In the genomic region with DNA sequence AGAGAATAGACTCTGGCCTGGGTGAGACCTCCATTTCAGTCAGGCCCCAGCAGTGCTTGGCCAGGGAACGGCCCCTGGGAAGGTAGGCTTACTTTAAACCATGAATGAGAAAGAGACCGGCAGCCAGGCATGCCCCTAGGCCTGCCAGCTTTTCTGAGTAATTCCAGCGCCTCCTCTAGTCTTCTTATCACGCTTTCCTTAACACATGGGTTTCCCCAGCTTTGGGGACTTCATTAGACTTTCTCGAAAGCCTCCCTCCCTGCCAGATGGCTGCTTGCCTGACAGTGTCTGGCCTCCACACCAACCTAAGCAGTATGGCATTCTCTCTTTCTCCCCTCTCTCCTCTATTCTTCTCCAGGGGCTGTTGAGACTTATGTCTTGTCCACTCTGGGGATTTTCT, we compare ENCODE assay signal across 30 mouse cellular contexts. TPM values are rescaled to one million over a fixed set of nuclear protein-coding genes. Genes with fewer than 3 reads are reported as not detected.
A peak's percentile ranks its signal among the peaks of the same experiment; 100 is the strongest.
DNase-seq lines count a peak whose midpoint lies in the region; ATAC-seq lines count a peak whose summit lies in the region.
"Had no signal": no experiment of that assay in that cellular context is flagged by ENCODE, and none has a peak within 500 bp of the region (broad histone marks: within the 10 kb centered on the region; RNA-seq: fewer than 3 reads in every experiment).

No protein-coding gene starts in this region.

- intact Hi-C loops in heart, postnatal 10 days (cut with DNase I) = no loop called here

- no peaks in the 10 kb centered on the region for H3K4me1 ChIP-seq in midbrain, embryonic 14.5 days (ENCODE audit: control insufficient read depth, insufficient read depth, low read length)
- no peaks in the 10 kb centered on the region for H3K4me1 ChIP-seq in midbrain, embryonic 10.5 days
- peaks cover 5% of the 10 kb centered on the region for H3K4me1 ChIP-seq in forebrain, embryonic 16.5 days (replicated peaks; ENCODE audit: control insufficient read depth, insufficient read depth, low read length)
- H3K4me1 ChIP-seq: heart, embryonic 15.5 days; hindbrain, embryonic 10.5 days; intestine, embryonic 15.5 days; limb, embryonic 12.5 days; liver, embryonic 15.5 days had no signal

- no peak overlapping the region for H3K4me2 ChIP-seq in midbrain, embryonic 14.5 days (ENCODE audit: low read length)
- H3K4me2 ChIP-seq in forebrain, embryonic 16.5 days (ENCODE audit: low read length) = no peak overlapping the region
- H3K4me2 ChIP-seq: heart, embryonic 15.5 days; intestine, embryonic 15.5 days; limb, embryonic 12.5 days; liver, embryonic 15.5 days; lung, embryonic 14.5 days; midbrain, embryonic 11.5 days had no signal

- H3K9me3 ChIP-seq in midbrain, embryonic 14.5 days (ENCODE audit: control insufficient read depth, low read length) = no peaks in the 10 kb centered on the region
- no peaks in the 10 kb centered on the region for H3K9me3 ChIP-seq in midbrain, embryonic 10.5 days (replicated peaks)
- no peaks in the 10 kb centered on the region for H3K9me3 ChIP-seq in forebrain, embryonic 16.5 days (ENCODE audit: control insufficient read depth, low read length)
- H3K9me3 ChIP-seq: heart, embryonic 10.5 days; heart, embryonic 15.5 days; hindbrain, embryonic 10.5 days; intestine, embryonic 15.5 days; limb, embryonic 12.5 days; liver, embryonic 15.5 days had no signal

- peak; percentile 52 to 75 for DNase-seq in cerebellum, postnatal 10 days
- DNase-seq in cerebellum, adult 11 months = no peak
- peak; percentile 14 to 28 for DNase-seq in heart, postnatal 10 days
- no peak for DNase-seq in heart, adult 18-20 months
- peak; percentile 20 for DNase-seq in midbrain, embryonic 14.5 days
- no peak for DNase-seq in midbrain, embryonic 10.5 days (ENCODE audit: low spot score)
- DNase-seq in layer of hippocampus, adult 11-12 months (ENCODE audit: low spot score) = no peak
- DNase-seq: adrenal gland, adult 8-10 months; cerebellum, adult 2 months; cerebellum, postnatal 36 days; gastrocnemius, adult 2 months; kidney, adult 8-10 months; kidney, postnatal 4 days; layer of hippocampus, adult 9-11 months; lung, embryonic 14.5 days; thymus, adult 2 months; thymus, postnatal 36 days had no signal

- 58% methylated on average over 5 of the region's 5 CpGs for WGBS in midbrain, embryonic 14.5 days
- WGBS in midbrain, embryonic 10.5 days = 68% methylated on average over 5 of the region's 5 CpGs
- 31% methylated on average over 5 of the region's 5 CpGs for WGBS in forebrain, embryonic 16.5 days

- no peak overlapping the region for H3K27ac ChIP-seq in midbrain, embryonic 14.5 days (replicated peaks; ENCODE audit: low read depth, low read length)
- H3K27ac ChIP-seq in midbrain, embryonic 10.5 days (replicated peaks) = no peak overlapping the region
- no peak overlapping the region for H3K27ac ChIP-seq in forebrain, embryonic 16.5 days (ENCODE audit: low read length)
- H3K27ac ChIP-seq: gastrocnemius, adult 2 months; heart, embryonic 10.5 days; heart, embryonic 15.5 days; hindbrain, embryonic 10.5 days; intestine, embryonic 15.5 days; kidney, postnatal 0 days; limb, embryonic 12.5 days; liver, embryonic 15.5 days had no signal

- H3K4me3 ChIP-seq in midbrain, embryonic 14.5 days (replicated peaks; ENCODE audit: low read depth, low read length) = no peak overlapping the region
- H3K4me3 ChIP-seq in midbrain, embryonic 10.5 days = no peak overlapping the region
- no peak overlapping the region for H3K4me3 ChIP-seq in forebrain, embryonic 16.5 days (replicated peaks; ENCODE audit: low read length)
- H3K4me3 ChIP-seq: gastrocnemius, adult 2 months; heart, embryonic 10.5 days; heart, embryonic 15.5 days; hindbrain, embryonic 10.5 days; intestine, embryonic 15.5 days; limb, embryonic 12.5 days; liver, embryonic 15.5 days had no signal

- no peaks in the 10 kb centered on the region for H3K36me3 ChIP-seq in midbrain, embryonic 14.5 days (ENCODE audit: control insufficient read depth, insufficient read depth, low read length)
- H3K36me3 ChIP-seq in midbrain, embryonic 10.5 days = no peaks in the 10 kb centered on the region
- no peaks in the 10 kb centered on the region for H3K36me3 ChIP-seq in forebrain, embryonic 16.5 days (ENCODE audit: control insufficient read depth, insufficient read depth)
- H3K36me3 ChIP-seq: heart, embryonic 10.5 days; heart, embryonic 15.5 days; hindbrain, embryonic 10.5 days; intestine, embryonic 15.5 days; limb, embryonic 12.5 days; liver, embryonic 15.5 days had no signal

- H3K27me3 ChIP-seq in midbrain, embryonic 14.5 days (ENCODE audit: control insufficient read depth, insufficient read depth, low read length) = no peaks in the 10 kb centered on the region
- no peaks in the 10 kb centered on the region for H3K27me3 ChIP-seq in midbrain, embryonic 10.5 days (ENCODE audit: low read depth, poor library complexity, severe bottlenecking)
- H3K27me3 ChIP-seq in forebrain, embryonic 16.5 days (replicated peaks; ENCODE audit: control insufficient read depth, insufficient read depth, low read length) = no peaks in the 10 kb centered on the region
- H3K27me3 ChIP-seq: heart, embryonic 15.5 days; intestine, embryonic 15.5 days; limb, embryonic 12.5 days; liver, embryonic 15.5 days had no signal

- ATAC-seq in midbrain, embryonic 14.5 days (ENCODE audit: low FRiP score, low TSS enrichment) = no peak
- ATAC-seq in forebrain, embryonic 16.5 days = peak; percentile 72
- ATAC-seq: hindbrain, embryonic 16.5 days; intestine, embryonic 15.5 days had no signal

- no peak overlapping the region for H3K9ac ChIP-seq in midbrain, embryonic 14.5 days (replicated peaks; ENCODE audit: low read length)
- no peak overlapping the region for H3K9ac ChIP-seq in forebrain, embryonic 16.5 days (replicated peaks; ENCODE audit: low read depth, low read length)
- H3K9ac ChIP-seq: heart, embryonic 15.5 days; intestine, embryonic 15.5 days; limb, embryonic 12.5 days; liver, embryonic 15.5 days; lung, embryonic 14.5 days had no signal

RNA-seq across cellular contexts. Expression of gene Slit3, which starts 24.5 kb away (rescaled TPM):
- 10 to 100 TPM; 16.2 to 20.4 TPM for total RNA-seq in heart, postnatal 10 days (2021)
- 10 to 100 TPM; 12.6 to 13.3 TPM for total RNA-seq in heart, adult 18-20 months (2021)
- 3.5 and 4.7 TPM in 2 replicates for polyA plus RNA-seq in midbrain, embryonic 14.5 days (2014; fragmentation: Nextera tagmentation; extraction: Ambion mirVana)
- 15.0 and 19.6 TPM in 2 replicates for polyA plus RNA-seq in midbrain, embryonic 10.5 days (2016; fragmentation: Nextera tagmentation; extraction: Ambion mirVana)
- polyA plus RNA-seq in forebrain, embryonic 16.5 days (2015; fragmentation: Nextera tagmentation; extraction: Ambion mirVana) = 5.8 and 6.0 TPM in 2 replicates
- total RNA-seq: megakaryocyte progenitor cell, adult 5-6 weeks; MEL; monocyte, adult 5-6 weeks had no signal

Comparison
In these comparisons a context has a peak if more than half of its experiments do, and no peak if none do; other contexts are left out.
1. DNase-seq: peak in cerebellum, postnatal 10 days (2 of 2), heart, postnatal 10 days (2 of 2) and midbrain, embryonic 14.5 days (single experiment); none in cerebellum, adult 11 months (single experiment), heart, adult 18-20 months (0 of 2), midbrain, embryonic 10.5 days (single experiment) and layer of hippocampus, adult 11-12 months (single experiment).